Mouse (Mus musculus): ENCODE data around the gene AU022252. TPM values are rescaled to one million over a fixed set of nuclear protein-coding genes. Genes with fewer than 3 reads are reported as not detected.

The AU022252 gene
- total RNA-seq, 2 experiments from 2014 or later: 2.1 to 2.9 TPM

DNA sequence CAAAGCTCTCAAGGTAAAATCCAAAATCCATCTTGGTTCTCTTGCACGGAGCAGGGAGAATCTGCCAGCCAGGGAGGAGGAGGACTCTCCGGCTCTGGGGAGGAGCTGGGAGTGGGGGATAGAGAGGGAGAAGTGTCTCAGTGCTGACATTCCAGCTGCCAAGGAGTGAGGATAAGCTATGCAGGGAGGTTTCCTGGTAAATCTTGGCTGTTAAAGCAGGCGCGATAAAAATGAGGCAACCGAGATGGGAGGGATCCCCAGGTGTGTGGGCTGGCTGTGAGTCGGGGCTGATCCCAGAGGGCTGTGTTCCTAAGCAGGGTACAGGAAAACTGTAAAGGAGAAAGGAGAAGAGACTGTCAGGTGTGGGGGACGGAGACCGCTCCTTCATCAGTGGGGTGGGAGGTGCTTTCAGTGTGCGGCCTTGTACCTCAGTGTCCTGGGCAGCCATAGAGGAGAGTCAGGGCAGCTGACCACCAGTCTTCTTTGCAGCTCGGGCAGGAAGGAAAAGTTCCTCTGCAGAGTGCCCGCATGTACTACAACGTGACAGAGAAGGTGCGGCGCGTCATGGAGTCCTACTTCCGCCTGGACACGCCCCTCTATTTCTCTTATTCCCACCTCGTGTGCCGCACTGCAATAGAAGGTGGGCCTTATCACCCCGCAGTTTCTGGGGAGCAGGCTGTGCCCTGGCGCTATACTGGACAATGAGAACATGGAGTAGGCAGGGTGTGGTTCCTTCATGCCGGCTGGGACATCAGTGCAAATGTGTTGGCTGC lies 12.1 kb upstream of the AU022252 start:
- ATAC-seq (ENCODE audit: poor library complexity, severe bottlenecking): no peak

DNA sequence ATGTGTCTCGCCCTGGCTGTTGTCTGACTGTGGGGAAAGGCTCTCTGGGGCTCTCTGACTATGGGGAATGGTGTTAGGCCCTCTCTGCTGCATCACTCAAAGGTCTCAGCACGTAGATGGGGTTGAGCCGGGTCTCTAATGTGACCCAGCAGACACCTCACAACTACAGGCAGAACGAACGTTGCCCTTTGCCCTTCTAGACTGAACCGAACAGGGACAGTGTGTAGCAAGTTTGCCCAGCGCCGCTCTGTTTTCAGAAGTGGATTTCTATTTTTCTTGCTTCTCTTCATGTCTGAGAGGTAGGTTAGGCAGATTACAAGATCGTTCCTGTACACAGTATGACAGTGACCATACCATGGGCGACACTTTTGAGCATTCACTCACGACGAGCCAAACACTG lies 10.1 kb upstream of the AU022252 start:
- no peak for ATAC-seq (ENCODE audit: poor library complexity, severe bottlenecking)

DNA sequence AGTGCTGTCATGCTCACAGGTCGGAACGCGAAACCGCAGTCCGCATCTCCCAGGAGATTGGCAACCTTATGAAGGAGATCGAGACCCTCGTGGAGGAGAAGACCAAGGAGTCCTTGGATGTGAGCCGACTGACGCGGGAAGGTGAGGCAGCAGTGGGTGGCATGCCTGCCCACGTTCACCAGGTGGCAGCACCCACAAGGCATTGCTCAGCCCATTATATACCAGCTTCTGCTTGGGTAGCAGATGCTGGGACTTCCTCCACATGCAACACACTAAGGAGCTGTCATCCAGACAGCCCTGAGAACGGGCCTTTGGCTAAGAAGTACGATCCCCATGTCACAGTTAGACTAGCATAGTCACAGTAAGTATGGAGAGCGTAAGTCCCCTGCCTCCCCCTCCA lies 9.2 kb upstream of the AU022252 start:
- ATAC-seq (ENCODE audit: poor library complexity, severe bottlenecking): 0 out of 2 replicates have a peak, but pooled peaks have one; percentile 41

DNA sequence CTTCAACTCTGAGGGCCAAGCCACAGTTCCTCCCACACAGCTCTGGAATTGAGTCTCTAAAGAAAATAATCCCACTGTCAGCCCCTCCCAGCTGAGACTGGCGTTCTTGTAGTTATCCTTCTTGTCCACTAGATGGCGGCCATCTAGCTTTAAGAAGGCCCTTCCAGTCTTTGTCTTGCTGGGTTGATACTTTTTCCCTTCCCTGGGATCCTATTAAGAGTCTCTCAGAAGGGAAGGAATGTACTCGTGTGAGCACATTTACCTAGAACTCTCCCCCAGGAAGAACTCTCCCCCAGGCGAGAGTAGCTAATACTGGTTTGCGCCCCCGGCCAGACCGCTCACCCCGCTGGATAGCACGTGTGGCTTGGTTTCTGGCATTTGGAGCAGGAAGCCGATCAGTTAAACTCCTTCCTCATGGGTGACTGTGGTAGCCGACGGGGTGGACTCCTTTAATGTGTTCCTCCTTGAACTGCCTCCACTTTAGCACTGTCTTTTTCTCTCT lies 6.7 kb upstream of the AU022252 start:
- ATAC-seq (ENCODE audit: poor library complexity, severe bottlenecking): peak; percentile 90

DNA sequence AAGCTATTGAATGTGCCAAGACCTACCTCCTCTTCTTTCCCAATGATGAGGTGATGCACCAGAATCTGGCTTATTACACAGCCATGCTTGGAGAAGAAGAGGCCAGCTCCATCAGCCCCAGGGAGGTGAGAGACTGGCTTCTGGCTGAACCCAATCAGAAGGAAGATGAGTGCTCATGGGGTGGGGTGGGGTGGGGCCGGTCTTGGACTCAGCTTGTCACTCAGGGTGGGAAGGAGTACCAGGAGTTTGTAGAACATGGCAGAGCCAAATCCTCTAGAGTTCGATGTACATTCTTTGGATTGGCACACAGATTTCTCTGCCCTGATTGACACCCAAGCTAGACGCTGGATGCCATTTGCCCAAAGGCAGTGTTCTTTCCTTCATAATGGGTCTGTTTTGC lies 6.1 kb upstream of the AU022252 start:
- no peak for ATAC-seq (ENCODE audit: poor library complexity, severe bottlenecking)

DNA sequence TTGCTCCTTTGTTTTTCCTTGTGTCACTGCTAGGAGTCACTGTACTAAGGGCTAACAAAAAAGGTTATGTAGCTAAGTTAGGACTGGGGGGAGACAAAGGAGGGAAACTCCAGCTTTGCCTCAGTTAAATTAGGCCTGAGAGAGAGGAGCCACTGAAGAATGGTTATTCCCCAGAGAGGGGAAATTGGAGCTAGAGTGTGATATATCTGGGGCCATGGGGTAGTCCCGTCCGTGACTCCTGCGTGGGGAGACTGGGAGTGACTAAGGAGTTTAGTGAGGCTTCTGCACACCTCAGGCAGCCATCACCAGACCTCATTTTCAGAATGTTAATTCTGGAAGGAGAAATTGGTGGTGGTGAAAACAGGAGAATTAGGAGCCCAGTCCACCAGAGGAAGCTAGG lies 1.8 kb upstream of the AU022252 start:
- no peak for ATAC-seq (ENCODE audit: poor library complexity, severe bottlenecking)

DNA sequence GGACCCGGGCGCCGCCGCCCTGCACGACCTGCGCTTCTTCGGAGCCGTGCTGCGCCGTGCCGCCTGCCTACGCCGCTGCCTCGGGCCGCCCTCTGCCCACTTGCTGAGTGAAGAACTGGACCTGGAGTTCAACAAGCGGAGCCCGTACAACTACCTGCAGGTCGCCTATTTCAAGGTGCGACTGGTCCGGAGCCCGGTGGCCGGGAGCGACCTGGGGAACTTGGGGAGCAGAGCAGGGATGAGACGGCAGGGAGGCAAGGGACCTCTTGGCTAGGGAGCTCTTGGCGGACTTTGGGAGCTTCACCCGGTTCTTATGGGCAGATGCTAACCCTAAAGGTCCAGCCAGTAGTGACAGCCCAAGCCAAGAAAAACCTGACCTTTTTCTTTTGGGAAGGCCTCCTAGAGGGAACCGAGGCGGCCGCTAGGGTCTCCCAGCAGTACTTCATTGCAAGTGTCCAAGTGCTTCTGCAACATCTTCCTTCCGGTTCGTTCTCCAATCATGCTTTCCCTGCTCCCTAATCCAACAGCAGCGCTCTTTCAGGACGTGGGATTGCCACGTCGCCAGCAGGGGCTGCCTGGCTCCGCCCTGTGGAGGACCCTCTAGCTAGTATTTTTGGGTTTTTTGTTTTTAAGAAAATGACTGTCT lies 867 bp upstream of the AU022252 start:
- peak; percentile 14 for ATAC-seq (ENCODE audit: poor library complexity, severe bottlenecking)

DNA sequence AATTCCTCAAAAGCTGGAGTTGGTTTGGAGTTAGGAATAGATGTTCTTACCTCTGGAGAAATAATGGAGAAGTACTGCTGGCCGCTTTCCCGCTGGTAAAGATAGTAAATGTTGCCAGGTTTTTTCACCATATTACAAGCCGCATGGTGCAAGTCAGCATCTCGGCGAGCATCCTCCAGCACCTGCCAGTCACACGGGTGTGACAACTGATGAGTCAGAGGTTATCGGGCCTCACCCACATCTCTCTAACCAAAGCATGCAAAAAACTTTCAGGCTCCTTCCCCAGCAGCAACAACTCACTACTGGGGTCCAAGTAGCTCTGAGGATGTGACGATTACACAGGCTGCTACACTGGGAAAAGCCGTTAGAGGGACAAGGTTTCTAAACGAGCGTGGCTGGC lies 5.8 kb downstream of the AU022252 start:
- no peak for ATAC-seq (ENCODE audit: poor library complexity, severe bottlenecking)

DNA sequence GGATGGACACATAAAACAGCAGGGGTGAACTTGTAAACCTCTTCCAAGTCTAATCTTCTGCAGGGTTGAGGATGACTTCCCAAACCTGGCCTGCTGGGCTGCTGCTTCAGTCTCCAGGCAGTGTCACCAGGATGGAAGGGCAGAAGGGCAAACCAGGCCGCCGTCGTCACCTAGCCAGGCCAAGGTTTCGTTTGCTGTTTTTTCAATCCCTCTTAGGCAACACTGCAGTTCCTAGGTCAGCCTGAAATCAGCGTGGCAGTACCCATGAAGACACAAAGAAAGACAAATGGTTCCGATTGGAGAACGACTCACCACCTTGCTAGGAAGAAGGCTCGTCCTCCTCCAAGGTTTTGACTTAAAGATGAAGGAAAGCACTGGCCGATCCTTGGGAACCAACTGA lies 6.8 kb downstream of the AU022252 start:
- ATAC-seq (ENCODE audit: poor library complexity, severe bottlenecking): no peak

DNA sequence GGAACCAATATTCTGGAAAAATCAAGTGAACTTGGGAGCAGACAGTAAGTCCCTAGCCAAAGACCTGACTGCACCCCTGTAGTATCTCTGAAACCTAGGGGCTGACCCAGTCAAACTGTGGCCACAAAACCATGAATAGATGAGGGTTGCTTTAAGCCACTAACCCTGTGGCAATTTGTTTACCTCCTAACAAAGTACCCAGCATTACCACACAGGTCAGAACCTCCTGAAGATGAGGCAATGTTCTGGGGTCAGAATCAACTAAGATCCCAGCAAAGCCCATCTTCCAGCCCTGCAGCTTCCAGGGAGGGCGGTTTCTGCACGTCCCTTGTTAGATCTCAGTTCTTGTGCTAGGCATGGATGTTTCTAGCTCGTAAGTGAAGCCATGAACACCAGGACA lies 8.0 kb downstream of the AU022252 start:
- no peak for ATAC-seq (ENCODE audit: poor library complexity, severe bottlenecking)

DNA sequence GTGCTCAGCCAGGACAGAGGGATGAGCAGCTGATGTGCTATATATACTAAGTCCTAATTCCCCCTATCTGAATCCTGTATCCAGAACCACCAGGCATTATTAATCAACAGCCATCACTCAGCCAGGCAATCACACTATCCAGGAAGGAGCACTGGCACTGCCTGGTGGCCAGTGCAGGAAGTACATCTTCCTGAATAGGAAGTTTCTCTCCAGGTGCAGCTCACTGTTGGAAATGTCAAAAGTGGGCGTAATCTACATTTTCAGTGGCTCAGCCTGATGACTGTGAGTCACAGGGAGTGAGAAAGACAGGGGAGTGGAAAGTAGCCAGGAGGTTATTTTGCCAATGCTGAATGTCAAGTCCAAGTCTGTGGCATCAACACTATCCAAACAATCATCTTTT lies 8.8 kb downstream of the AU022252 start:
- peak; percentile 85 for ATAC-seq (ENCODE audit: poor library complexity, severe bottlenecking)

DNA sequence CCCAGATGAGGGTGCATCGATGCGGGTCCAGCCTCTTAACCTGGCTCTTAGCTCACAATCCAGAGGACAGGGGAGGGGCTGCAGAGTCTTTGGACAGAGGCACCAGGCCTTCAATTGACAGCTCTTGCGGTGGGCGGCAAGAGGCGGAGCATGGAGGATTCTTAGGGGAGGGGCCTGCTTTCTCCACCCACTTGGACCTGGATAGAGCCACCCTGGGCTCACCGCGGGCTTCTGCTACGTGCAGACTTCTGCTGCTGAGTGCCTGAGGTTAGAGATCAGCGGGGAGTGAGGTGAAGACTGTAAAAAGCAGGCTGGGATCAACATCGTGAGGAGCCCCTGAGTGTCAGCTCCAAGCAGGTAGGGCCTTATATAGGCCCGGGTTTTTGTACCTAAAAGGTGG lies 14.3 kb downstream of the AU022252 start, which contains the start of gene Tmem269:
Gene Tmem269, minus strand, starts transcription at position 49 of the 400 bp plus-strand sequence.
- ATAC-seq (ENCODE audit: poor library complexity, severe bottlenecking): no peak; the same call in 1 of the 2 replicates

DNA sequence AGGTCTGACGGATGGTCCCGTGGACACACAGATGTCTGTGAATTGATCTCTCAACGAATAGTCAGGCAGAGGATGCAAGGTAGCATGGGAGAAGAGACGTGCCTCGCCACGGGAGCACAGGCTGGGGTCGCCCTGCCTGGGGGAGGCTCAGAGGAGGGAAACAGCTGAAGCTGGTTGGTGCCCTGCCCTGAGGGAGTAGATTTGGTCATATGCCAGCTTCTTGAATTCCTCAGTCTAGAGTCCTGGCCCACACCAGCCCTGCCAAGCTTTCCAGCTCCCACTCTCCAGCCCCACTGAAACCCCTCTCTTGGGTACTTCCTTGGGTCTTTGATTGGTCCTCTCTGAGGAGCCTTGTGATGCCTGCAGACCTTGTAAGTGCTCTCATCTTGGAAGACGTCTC lies 15.8 kb downstream of the AU022252 start:
- no peak for ATAC-seq (ENCODE audit: poor library complexity, severe bottlenecking)

DNA sequence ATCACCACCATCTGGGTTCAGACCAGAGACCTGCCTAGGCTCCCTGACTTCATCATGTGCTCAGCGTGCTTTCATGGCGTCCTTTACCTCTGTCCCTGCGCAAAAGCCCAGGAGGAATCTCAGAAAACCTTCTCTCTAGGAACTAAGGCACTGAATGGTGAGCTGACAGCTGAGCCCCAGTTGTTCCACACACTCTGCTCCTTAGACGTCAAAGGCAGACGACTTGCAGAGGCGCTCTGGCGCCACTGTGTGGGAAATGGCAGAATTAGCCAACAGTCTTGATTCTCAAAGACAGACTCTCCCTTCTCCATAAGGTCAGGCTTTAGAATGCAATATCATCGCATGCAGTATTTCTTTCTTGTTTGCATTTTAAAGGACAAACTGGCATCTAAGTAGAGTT lies 27.8 kb downstream of the AU022252 start:
- peak; percentile 67 for ATAC-seq (ENCODE audit: poor library complexity, severe bottlenecking)

DNA sequence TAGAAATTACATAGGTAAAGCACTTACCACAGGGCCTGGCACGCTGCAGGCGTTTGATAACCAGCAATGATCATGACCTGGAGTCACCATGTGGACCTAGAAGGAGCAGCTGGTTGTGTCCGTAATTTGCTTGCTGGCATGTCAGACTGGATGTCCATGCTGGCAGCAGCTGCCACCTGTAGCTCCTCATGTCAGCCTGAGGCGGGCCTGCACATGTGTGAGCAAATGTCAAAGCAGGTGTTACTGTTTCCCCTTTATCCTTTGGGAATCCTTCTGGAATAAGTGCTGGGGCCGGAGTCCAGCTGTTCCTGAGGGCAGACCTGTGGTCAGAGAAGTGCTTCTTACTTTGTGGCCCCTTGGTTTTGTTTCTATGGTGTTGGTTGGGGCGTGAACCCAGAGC lies 34.4 kb downstream of the AU022252 start:
- no peak for ATAC-seq (ENCODE audit: poor library complexity, severe bottlenecking)

DNA sequence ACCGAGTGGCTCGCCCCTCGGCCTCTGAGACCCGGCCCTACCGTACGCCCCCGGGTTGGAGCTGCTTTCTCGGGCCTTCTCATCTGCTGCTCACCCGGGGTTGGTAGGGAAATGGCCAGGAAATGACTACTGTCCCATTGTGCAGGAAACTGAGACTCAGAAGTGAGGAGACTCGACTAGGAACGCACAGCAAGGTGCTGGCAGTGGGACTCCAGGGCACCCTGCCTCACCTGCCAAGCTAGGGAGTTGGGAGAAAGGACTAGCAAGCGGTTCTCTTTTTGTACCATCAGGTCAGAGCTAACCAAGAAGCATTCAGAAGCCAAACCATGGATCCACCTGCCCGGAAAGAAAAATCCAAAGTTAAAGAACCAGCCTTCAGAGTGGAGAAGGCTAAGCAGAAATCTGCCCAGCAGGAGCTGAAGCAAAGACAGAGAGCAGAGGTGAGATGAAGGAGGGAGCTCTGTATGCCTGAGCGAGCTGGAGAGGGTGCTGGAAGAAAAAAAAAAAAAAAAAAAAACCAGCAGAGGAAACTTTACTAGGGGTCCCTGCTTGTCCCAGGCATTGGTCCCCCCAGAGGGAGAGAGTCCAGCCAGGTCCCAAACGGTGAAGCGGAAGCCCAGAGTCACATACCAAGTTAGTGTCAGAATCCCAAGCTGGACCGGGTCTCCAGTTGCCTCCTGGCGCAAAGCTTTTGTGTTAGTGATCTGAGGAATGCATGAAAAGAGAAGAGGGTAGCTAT lies 36.8 kb downstream of the AU022252 start:
- ATAC-seq (ENCODE audit: poor library complexity, severe bottlenecking): peak; percentile 19

DNA sequence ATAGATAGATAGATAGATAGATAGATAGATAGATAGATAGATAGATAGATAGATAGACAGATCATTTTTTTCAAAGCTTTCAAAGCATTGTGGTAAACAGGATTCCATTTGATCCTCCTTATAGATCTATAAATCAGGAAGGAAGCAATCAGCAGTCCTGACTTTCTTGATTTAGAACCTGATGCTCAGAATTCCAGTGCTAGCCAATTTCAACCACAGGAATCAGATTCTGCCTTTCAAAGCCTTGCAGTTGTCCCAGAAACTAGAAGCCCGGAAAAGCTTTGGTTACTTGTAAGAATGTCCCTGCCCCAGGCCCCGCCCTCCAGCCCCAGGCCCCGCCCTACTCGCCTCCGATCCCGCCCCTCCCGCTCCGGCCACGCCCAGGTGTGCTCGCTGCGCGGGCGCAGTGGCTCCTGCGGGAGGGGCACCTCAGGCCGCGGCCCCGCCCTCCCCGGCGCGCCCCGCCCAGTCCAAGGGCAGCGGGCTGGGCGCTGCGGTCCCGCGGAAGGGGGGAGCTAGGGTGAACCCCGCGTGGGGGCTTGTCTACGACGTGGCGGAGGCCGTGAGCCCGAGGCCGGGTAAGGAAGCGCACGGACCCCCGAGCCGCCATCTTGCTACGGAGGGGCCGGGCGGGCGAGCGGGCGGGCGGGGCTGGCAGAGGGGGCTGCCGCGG lies 37.5 kb downstream of the AU022252 start, which contains the start of gene Svbp:
Gene Svbp, plus strand, starts transcription at position 398 of the 673 bp plus-strand sequence.
- peak; percentile 95 for ATAC-seq (ENCODE audit: poor library complexity, severe bottlenecking)

DNA sequence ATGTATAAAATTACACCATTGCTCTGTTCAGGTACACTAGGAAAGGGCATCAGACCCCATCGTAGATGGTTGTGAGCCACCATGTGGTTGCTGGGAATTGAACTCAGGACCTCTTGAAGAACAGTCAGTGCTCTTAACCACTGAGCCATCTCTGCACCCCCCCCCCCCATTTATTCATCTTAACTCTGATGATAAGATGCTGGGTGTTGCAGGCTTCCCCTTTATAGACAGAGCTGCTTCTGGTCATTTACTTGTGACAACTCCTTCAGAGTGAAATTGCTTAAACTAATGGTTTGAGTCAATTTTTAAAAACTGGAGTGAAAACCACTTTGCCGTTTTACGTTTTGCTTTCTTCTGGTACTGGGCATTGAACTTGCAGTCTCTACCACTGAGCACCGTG lies 39.8 kb downstream of the AU022252 start:
- ATAC-seq (ENCODE audit: poor library complexity, severe bottlenecking): no peak

DNA sequence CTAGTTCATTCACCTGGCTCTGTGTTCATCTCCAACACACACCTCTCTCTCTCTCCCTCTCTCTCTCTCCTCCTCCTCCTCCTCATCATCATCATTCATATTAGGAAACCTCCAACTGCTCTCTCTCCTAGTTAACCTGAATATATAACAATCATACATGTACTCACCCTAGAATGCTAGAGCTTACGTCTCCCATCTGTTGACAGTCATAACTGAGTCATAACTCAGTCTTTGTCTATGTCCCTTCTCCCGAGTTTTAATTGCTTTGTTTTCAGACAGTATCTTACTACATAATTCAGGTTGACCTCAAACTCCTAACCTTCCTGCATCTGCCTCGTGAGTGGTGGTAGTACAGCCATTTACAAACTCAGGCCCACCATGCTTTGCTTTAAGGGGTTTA lies 41.2 kb downstream of the AU022252 start:
- no peak for ATAC-seq (ENCODE audit: poor library complexity, severe bottlenecking)

DNA sequence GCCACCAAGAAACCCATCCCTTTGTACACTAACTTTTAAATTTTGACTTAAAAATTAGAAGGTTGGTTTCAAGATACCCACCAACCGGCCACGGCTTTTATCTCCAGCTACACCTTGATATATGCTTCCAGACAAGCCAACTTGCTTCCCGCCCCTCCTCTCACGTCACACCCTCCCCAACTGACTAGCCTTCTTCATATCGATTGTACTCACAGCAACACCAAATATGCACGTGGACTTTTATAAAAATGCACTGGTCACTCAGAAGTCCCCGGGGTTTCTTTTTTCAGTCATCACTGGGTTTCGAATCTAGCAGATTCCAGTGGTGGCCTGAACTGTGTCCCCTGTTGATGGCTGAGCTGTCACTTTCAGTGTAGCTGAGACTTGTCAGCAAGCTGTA lies 41.9 kb downstream of the AU022252 start:
- ATAC-seq (ENCODE audit: poor library complexity, severe bottlenecking): no peak

DNA sequence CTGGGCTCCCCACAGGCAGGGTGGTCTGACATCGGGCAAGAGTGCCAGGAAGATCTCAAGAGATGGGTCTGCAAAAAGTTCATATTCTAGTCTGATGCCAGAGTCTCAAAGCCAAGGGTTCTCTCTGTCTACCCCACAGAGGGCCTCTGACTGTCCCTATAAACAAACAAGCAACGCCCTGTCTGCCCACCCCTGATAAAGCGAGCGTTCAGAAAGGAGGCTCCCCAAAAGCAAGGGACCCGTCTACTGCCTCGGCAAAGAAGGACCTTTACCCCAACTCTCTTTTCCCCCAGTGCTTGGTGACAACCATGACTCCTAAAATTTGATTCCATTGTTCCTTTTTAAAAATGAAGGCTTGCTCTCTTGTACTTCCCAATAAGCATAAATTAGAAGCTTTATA lies 42.6 kb downstream of the AU022252 start, which contains the start of gene Ermap:
Gene Ermap, minus strand, starts transcription at position 148 of the 400 bp plus-strand sequence.
- ATAC-seq (ENCODE audit: poor library complexity, severe bottlenecking): no peak
